Mouse (Mus musculus) heart, adult 2 months (tissue): ENCODE data around the gene Bicd2. TPM values are rescaled to one million over a fixed set of nuclear protein-coding genes. Genes with fewer than 3 reads are reported as not detected.

Experiments used
- DNase-seq, 2 experiments: peaks; one replicate each; pipeline ENCODE4 v3.0.0; 2021
- H3K27ac ChIP-seq: fragments of 200-600 bp; 2 replicates; pipeline ENCODE4 v1.8.1; 2022
- H3K27me3 ChIP-seq: fragments of 200-500 bp; 2 replicates; pipeline ENCODE4 v1.6.1; 2012; ENCODE audit warnings: mild to moderate bottlenecking, low read length, inconsistent platforms, mixed read lengths; ENCODE audit not compliant: control insufficient read depth, insufficient read depth
- H3K36me3 ChIP-seq: fragments of 200-500 bp; 2 replicates; pipeline ENCODE4 v1.6.1; 2012; ENCODE audit warnings: low read length, inconsistent platforms; ENCODE audit not compliant: control insufficient read depth, insufficient read depth
- H3K4me1 ChIP-seq: fragments of 200-500 bp; 2 replicates; pipeline ENCODE4 v1.6.1; 2011; ENCODE audit warnings: low read length; ENCODE audit not compliant: control insufficient read depth, insufficient read depth
- H3K4me3 ChIP-seq: fragments of 200-600 bp; 2 replicates; pipeline ENCODE4 v1.8.1; 2022
- H3K79me2 ChIP-seq: fragments of 200-500 bp; replicated peaks from 2 replicates; pipeline ENCODE4 v1.6.1; 2012; ENCODE audit warnings: mild to moderate bottlenecking, inconsistent platforms, low read length, moderate library complexity, mixed read lengths; ENCODE audit not compliant: control insufficient read depth, insufficient read depth
- H3K9ac ChIP-seq: fragments of 200-500 bp; 2 replicates; pipeline ENCODE4 v1.6.1; 2012; ENCODE audit warnings: low read depth, mild to moderate bottlenecking, control low read depth, inconsistent platforms, low read length, mixed read lengths
- CTCF ChIP-seq: fragments of 200-600 bp; IDR thresholded peaks from 2 replicates; pipeline ENCODE4 v1.8.1; 2022; ENCODE audit warnings: antibody characterized with exemption, mild to moderate bottlenecking, moderate library complexity
- EP300 ChIP-seq: fragments of 200-500 bp; IDR thresholded peaks from 2 replicates; pipeline ENCODE4 v1.6.1; 2011; ENCODE audit warnings: low read depth, low read length, control low read depth; ENCODE audit not compliant: insufficient read depth
- POLR2A ChIP-seq: fragments of 200-500 bp; IDR thresholded peaks from 2 replicates; pipeline ENCODE4 v1.6.1; 2011; ENCODE audit warnings: mild to moderate bottlenecking, low read depth, low read length, control low read depth; ENCODE audit not compliant: insufficient read depth
- WGBS: fragments of 180-500 bp; shearing (Covaris S2); methylation state at CpG from one replicate; pipeline ENCODE4 v1.1.7; 2018; 5-methylcytosine and 5-hydroxymethylcytosine counted together
- intact Hi-C: fragments of 180-260 bp; cut with DNase I; formaldehyde crosslinking; loops from one replicate; pipeline ENCODE4 v1.15.1; 2025
- polyA plus RNA-seq: library from polyadenylated mRNA; depleted of rRNA; stranded (reverse); fragments of >200 nt; gene quantifications from 2 replicates; pipeline ENCODE4 v1.2.3, GENCODE M21; 2012
- total RNA-seq, 2 experiments: library from RNA; stranded (reverse); gene quantifications; 2 replicates each; pipeline ENCODE4 v1.2.3; 2021

The Bicd2 gene
- total and polyA plus RNA-seq, 3 experiments, result 44.5 to 77.6 (median 72.4) TPM

GRCm38 (mm10) chr13:49300771-49301170 lies 40.6 kb upstream of the Bicd2 start:
- intact Hi-C loops, result no loop called here
- WGBS, result 56% methylated on average over 1 of the region's 1 CpGs
- H3K4me3 ChIP-seq, result no peak overlapping the region
- H3K36me3 ChIP-seq, result no peaks in the 10 kb centered on the region
- peaks cover 2% of the 10 kb centered on the region for H3K4me1 ChIP-seq
- no peak overlapping the region for H3K9ac ChIP-seq
- no peaks in the 10 kb centered on the region for H3K27me3 ChIP-seq
- H3K79me2 ChIP-seq, result no peaks in the 10 kb centered on the region
- H3K27ac ChIP-seq, result no peak overlapping the region
- TF ChIP-seq POLR2A (no peak), CTCF (no peak), EP300 (no peak)
- DNase-seq, result no peak

GRCm38 (mm10) chr13:49306771-49307310 lies 34.5 kb upstream of the Bicd2 start:
- Histone ChIP-seq H3K36me3 (no peaks in the 10 kb centered on the region), H3K4me3 (no peak overlapping the region), H3K27ac (no peak overlapping the region; the same call in 1 of the 2 replicates)

GRCm38 (mm10) chr13:49307311-49307969 lies 33.9 kb upstream of the Bicd2 start:
- H3K4me1 ChIP-seq, result peaks cover 3% of the 10 kb centered on the region
- DNase-seq, result peak; percentile 35 to 69
- no peaks in the 10 kb centered on the region for H3K36me3 ChIP-seq
- intact Hi-C loops, result no loop called here
- H3K79me2 ChIP-seq, result no peaks in the 10 kb centered on the region
- WGBS, result 11% methylated on average over 10 of the region's 10 CpGs
- TF ChIP-seq POLR2A, result no peak
- no peak for TF ChIP-seq EP300
- no peak for TF ChIP-seq CTCF
- H3K27ac ChIP-seq, result no peak overlapping the region; the same call in 1 of the 2 replicates
- H3K9ac ChIP-seq, result no peak overlapping the region
- 0 out of 2 replicates have a peak overlapping the region, but pooled peaks have one; percentile 8 for H3K4me3 ChIP-seq
- H3K27me3 ChIP-seq, result no peaks in the 10 kb centered on the region

More at GRCm38 (mm10) chr13:49306771-49307310, 34.5 kb upstream of the Bicd2 start:
- H3K79me2 ChIP-seq, result no peaks in the 10 kb centered on the region
- intact Hi-C loops, result no loop called here
- 34% methylated on average over 7 of the region's 7 CpGs for WGBS
- TF ChIP-seq POLR2A (no peak), CTCF (no peak), EP300 (no peak)
- no peaks in the 10 kb centered on the region for H3K27me3 ChIP-seq
- no peak overlapping the region for H3K9ac ChIP-seq
- DNase-seq, result no peak
- H3K4me1 ChIP-seq, result peaks cover 3% of the 10 kb centered on the region

GRCm38 (mm10) chr13:49308206-49308605 lies 33.2 kb upstream of the Bicd2 start:
- Histone ChIP-seq H3K4me1 (peaks cover 3% of the 10 kb centered on the region), H3K27me3 (no peaks in the 10 kb centered on the region), H3K27ac (no peak overlapping the region; the same call in 1 of the 2 replicates), H3K79me2 (no peaks in the 10 kb centered on the region), H3K9ac (no peak overlapping the region), H3K36me3 (no peaks in the 10 kb centered on the region), H3K4me3 (no peak overlapping the region)
- intact Hi-C loops, result no loop called here
- no peak for DNase-seq
- 92% methylated on average over 4 of the region's 4 CpGs for WGBS
- TF ChIP-seq CTCF (no peak), POLR2A (no peak), EP300 (no peak)

DNA sequence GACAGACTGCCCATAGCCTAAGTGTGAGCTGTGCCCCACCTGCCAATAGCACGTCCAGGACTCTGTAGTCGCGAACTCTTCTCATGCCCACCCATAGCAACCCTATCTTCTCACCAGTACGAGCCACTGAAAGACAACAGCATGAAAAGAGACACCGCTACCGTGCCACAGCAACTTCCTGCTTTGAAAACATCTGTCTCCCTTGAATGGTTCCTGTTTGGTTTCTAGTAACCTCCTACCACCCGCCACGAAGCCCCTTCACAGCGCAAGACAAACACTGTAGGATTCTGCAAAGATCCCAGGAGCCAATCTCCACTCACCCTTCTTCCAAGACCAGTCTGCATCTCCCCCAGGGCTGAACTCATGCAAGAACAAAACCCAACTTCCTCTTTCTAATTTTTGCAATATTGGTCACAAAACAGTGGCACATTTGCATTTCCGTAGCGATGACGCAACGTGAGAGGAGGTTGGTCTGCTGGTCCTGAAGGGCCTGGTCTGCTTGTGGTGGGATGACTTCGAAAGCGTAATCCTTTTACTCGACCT lies 32.5 kb upstream of the Bicd2 start:
- no peaks in the 10 kb centered on the region for H3K79me2 ChIP-seq
- H3K27me3 ChIP-seq, result no peaks in the 10 kb centered on the region
- H3K36me3 ChIP-seq, result no peaks in the 10 kb centered on the region
- H3K27ac ChIP-seq, result no peak overlapping the region; the same call in 1 of the 2 replicates
- peak in 1 of 2 experiments; percentile 66 for DNase-seq
- intact Hi-C loops, result no loop called here
- TF ChIP-seq POLR2A, result no peak
- TF ChIP-seq EP300, result 0 out of 2 replicates have a peak, but pooled peaks have one; percentile 7
- H3K4me3 ChIP-seq, result no peak overlapping the region
- peaks cover 3% of the 10 kb centered on the region for H3K4me1 ChIP-seq
- 70% methylated on average over 16 of the region's 16 CpGs for WGBS
- no peak overlapping the region for H3K9ac ChIP-seq

GRCm38 (mm10) chr13:49309501-49309900 lies 31.9 kb upstream of the Bicd2 start:
- intact Hi-C loops, result no loop called here
- TF ChIP-seq POLR2A, result no peak
- no peak for TF ChIP-seq EP300
- TF ChIP-seq CTCF, result no peak
- no peaks in the 10 kb centered on the region for H3K36me3 ChIP-seq
- no peak overlapping the region for H3K27ac ChIP-seq
- 81% methylated on average over 1 of the region's 1 CpGs for WGBS
- no peaks in the 10 kb centered on the region for H3K27me3 ChIP-seq
- no peak for DNase-seq
- no peak overlapping the region for H3K4me3 ChIP-seq
- H3K79me2 ChIP-seq, result no peaks in the 10 kb centered on the region
- no peak overlapping the region for H3K9ac ChIP-seq
- peaks cover 3% of the 10 kb centered on the region for H3K4me1 ChIP-seq
